Mouse (Mus musculus) left cerebral cortex, adult 18-20 months (tissue): ENCODE measurements at regions not wholly inside any gene's neighbourhood (a gene's known extent, or its start where the extent isn't known, plus 50 kb on each side); places are given as distances from the start of the nearest gene placed in this dataset.
A peak's percentile ranks its signal among the peaks of the same experiment; 100 is the strongest.

Experiments used
- DNase-seq, 2 experiments: peaks; one replicate each; pipeline ENCODE4 v3.0.0; 2021 to 2022; ENCODE audit warnings: low spot score in 2 of 2, mixed read lengths in 1 of 2

DNA sequence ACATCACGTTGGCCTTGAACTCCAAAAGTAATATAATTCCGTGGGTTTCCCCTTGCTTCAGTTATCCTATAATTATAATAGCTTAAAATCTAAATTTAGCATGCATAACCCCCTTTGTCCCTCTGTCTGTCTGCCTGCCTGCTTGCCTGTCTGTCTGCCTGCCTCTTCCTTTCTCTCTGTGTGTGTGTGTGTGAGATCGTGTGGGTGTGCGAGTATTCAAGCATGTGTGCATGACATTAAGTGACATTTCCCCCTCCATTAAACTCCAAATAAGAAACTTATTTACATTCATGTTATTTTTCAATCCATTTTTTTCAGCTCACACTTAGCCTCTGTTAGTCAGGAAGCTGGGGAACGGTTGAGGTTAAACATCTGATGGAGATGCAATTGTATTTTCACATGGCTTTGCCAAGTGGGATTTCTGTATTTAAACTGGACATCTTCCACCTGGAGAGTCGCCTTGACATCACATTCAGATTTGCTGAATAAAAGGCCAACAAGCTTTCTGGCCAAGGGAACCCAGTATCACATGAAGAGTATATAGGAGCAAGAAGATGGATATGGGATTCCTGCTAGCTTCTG lies 130.8 kb upstream of the Map3k1 start:
- DNase-seq = no peak

DNA sequence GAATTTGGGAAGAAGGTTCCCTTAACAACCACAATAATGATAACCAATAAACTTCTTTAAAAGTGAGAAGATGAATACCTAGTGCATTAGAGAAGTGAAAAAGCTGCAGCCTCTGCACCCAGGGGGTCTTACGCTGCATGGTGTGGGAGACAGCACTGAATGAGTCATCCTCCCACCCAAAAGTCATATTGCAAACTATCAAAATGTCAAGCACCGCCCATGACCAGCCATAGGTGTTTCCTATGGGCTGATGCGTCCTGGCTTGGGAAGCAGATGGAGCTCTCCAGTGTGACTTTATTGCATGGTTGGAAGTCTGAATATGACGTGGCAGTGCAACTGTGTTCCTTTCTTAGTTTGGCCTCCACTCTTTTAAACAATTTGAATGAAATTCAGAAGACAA lies 131.5 kb upstream of the Map3k1 start:
- no peak for DNase-seq

DNA sequence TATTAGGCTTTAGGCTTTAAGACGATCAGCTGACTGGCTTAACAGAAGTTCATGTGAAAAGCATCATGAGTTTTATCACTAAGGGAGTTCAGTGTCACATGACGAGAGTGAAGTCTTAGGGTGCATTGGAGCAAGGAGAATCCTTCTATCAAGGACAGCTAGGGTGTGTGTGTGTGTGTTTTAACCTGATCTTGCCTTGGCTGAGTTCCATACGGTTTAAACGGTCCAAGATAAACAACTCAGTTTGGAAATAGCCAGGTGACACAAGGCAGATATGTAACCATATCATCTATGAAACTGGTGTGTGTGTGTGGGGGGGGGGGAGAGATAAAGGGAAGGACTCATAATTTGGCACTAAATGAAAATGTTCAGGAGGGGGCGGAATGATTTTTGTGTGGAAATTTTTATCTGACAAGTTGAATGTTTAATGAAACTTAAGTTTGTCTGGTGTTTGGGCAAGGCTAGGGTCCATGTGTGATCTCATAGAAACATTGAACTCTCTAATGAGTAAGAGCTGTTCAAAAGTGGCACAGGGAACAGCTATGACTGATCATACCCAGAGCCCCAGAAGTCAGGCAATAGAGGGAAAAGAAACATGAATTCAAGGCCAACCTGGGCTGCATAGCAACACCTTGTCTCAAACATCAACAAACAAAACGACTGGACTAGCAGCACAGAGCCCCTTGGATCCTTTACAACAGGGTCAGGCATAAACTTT lies 132.2 kb upstream of the Map3k1 start:
- DNase-seq = no peak

DNA sequence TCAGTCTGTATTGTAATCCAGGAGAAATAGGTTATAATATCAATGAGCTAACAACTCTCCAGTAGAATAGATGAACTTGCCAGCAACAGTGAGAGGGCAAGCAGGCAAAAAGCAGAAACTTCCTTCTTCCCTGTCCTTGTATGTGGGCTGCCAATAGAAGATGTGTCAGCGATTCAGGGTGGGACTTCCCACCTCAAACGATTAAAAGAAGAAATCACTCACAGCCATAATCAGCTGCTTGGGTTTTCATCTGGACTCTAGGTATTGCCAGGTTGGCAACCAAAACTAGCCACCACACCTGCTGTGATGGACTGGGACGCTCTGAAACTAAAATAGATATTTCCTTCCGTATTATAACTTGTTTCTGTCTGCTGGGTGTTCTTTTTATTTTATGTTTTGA lies 133.2 kb upstream of the Map3k1 start:
- DNase-seq = no peak

DNA sequence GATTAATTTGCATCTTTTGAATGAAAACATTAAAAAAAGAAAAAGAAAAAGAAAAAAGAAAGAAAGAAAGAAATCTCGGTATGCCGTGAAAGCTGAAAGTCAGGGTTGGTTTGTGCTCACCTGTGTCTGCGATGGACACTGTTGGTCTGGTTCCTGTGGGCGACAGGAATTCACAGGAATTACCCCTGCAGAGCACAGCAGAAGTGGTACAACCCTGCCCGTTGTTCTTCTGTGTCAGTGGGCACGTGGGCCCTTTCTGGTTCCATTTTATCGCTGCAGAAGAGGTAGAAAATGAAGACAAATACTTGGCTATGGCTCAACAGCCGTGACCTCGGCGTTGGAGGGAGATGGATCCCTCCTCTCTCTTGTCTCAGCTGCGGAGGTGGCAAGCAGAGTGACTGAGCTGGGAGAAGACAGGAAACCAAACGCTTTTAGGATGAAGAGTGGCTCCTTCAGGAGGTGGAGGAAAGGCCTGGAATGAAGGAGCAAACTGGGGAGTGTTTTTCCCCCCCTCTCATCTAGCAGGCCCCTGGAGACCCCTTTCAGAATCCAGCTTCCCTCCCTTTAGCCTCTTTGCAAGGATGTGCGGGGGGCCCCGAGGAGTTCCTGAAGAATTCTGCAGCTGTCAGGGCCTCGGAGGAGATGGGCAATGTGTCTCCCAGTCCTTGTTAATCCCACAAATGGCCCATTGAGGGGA lies 134.7 kb upstream of the Map3k1 start:
- DNase-seq = no peak

DNA sequence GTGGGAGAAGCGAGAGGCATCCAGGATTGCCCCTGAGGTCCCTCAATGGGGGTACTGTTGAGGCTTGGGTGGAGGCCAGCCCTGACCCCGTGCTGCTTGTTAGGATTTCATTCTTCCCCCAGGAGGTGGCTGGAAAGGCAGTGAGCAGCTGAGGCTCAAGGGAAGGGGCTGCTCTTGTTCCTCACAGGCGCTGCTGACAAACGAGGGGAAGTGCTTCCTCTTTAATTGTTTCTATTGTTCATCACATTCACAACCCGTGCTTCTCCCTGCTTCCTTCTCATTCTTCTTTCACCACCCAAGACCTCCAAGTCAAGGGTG lies 135.3 kb upstream of the Map3k1 start:
- peak in 1 of 2 experiments; percentile 3 for DNase-seq

DNA sequence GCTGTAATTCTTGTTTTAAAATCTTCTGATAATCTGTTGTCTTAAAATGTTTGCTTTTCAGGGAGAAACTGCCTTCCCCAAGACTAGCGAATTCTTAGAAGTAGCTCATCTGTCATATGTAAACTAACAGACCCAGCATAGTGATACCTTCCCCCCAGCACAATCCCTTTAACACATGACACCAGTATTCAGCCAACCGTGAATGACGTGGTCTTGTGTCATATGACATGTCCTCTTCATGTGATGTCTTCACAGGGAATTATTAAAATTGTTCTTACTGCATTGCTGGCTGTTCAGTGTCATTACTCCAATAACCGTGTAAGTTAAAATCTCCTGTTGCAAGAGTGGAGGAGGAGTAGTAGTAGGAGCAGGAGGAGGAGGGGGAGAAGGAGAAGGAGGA lies 137.5 kb upstream of the Map3k1 start:
- DNase-seq = no peak

DNA sequence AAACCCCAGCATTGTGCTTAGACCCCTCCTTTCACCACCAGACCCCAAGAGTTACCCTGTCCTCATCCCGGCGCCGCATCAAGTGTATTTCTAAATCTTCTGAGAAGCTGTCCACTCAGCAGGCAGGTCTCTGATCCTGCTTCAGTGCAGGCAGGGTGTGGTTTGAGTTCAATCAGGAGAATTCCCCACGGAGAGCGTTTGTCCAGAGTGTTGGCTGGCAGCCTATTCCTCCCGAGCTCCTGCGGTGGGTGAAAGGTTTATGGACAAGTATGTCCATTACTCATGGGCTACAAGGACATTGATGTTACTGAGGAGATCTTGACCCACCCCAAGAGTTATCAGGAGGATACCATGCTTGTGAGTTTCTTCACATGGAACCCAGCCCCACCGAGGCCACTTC lies 138.0 kb upstream of the Map3k1 start:
- no peak for DNase-seq

DNA sequence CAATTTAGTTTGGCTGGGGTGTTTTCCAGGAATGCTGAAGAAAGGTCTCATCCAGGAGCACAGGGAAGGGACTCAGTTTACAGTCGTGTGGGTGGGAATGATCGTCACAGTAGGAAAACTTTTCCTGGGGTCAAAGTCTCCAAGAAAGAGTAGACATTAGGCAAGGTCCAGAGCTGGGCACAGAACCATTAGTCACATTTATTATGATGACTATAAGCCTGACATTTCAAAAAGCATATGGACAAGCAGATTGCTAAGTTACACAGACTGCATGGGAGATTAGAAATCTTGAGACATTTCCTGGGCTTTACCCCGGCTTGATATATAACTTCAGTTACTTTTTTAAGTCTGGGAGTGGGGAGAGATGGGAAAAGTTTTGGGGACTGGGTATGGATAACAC lies 139.6 kb upstream of the Map3k1 start:
- no peak for DNase-seq

DNA sequence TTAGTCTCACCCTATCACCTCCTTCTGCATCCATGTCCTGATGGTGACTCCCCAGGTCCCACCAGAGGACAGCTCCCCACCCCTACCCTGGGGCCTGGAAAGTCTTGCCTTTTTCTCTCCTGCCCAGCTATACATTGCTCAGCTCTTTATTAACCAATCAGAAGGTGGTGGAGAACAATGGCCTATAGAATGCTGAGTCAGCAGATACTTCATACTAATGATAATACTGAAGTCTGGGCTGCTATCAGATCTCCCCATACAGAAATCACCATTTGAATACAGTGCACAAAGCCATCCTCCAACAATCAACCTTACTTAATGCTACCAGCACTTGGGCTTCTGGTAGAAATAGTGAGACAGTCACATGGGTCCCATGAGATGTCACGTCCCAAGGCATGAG lies 141.2 kb upstream of the Map3k1 start:
- DNase-seq = no peak

DNA sequence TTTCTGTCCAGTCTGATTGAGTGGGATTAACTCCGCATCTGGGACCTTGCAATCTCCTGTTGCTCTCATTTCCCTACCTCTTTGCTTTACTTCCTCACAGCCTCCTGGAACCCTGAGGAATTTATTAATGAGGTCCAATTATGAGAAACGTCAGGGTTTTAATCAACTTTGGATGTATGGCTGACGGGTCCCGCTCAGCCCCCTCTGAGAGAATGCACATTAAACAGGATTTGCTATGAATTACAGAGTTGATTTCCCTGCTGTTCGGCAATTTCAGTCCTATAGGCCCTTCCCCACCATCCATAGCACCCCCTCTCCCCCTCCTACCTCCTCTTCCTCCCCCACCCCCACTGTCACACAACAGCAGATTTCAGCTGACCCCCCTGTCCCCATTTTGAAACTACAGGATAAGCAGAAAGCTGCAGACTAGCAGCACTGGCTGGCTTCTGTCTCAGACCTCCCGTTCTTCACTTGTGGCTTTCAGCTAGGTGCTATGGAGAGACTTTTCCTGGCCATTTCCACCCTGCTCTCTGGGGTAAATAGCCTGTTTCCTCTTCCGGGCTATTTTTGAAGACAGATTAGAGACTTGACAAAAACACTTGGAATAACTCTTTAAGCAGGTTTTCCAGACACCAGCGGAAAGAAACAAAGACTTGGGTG lies 145.2 kb upstream of the Map3k1 start:
- DNase-seq = no peak

DNA sequence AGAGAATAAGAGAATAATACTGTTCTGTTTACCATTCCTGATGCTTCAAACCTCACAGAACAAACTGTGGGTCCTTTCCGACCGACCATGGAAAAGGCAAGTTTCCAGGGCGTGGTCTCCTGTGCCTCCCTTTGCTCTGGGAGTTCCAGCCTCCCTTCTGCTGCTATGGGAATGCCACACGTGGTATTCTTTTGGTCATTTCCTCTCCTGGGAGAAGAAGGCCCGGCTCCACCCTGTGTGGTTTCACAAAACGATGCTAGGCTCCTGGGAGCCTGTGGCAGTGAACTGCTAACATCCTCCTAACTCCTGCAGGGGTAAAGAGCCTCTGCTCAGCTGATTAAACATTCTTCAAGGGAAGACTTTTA lies 145.7 kb upstream of the Map3k1 start:
- DNase-seq = no peak

DNA sequence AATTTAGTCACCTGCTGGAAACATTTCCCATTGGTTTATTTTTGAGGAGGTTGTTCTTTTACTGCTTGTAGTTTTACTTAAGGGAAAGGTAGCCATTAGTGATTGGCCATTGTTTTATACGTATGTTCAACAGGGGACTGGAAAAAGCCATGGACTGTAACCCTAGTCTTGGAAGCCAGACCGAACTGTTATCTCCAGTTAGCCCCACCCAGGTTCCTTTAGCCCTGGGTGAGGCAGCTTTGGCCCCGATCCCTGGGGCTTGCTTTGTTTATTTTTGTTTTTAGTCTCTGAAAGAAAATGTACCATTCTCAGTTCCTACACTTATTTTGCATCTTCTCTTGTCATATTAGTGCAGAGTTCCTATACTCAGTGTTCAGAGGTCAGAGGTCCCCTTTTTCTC lies 148.3 kb upstream of the Map3k1 start:
- no peak for DNase-seq

DNA sequence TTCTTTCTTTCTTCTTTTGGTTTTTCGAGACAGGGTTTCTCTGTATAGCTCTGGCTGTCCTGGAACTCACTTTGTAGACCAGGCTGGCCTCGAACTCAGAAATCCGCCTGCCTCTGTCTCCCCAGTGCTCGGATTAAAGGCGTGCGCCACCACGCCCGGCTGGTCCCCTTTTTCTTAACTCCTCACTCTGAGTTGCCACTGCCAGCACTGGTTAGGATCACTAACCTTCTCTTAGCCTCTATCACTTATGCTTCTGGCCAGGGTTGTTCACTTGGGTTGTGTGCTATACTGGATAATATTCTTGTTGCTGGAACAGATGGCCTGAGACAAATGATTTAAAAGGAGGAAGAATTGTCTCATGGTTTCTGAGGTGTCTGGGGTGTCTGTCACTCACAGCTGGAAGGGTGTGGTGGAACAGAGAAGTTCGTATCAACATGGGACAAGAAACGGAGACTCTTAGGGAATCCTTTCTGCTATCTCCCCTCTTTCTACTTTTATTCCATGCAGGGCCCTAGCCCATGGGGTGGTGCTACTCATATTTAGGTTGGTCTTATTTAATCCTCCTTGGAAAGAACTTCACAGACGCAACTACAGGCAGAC lies 149.0 kb upstream of the Map3k1 start:
- no peak for DNase-seq

DNA sequence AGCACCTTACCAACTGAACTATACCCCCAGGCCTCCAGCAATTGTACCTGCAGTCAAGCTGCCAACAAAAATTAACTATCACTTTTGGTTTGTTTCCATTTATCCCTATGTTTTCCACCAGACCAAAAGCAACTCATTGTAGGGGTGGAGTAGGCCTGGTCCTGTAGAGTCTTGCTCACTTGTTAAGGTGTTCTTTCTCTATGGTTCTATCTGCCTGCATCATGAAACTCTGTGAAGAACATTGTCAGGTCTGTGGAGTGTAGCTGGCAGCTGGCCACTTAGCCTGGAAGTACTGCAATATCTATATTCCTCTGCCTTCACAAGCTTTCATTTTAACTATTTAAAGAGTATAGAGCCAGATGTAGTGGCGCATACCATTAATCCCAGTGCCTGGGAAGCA lies 149.6 kb upstream of the Map3k1 start:
- DNase-seq = no peak

DNA sequence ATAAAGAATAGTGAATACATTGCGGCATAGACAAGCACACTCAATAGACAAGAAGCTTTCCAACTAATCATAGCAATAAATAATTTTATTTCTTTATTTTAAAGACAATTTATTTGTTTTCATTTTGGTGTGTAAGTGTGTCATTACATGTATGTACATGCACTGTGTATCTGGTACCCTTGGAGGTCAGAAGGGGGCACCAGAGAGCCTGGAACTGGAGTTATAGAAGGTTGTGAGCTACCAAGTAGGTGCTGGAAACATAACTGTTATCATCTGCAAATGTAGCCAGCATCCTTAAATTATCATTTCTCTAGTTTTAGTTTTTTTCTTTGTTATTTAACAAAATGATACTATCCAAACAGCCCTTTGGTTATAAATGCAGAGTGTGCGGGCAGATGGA lies 151.2 kb upstream of the Map3k1 start:
- DNase-seq = no peak

DNA sequence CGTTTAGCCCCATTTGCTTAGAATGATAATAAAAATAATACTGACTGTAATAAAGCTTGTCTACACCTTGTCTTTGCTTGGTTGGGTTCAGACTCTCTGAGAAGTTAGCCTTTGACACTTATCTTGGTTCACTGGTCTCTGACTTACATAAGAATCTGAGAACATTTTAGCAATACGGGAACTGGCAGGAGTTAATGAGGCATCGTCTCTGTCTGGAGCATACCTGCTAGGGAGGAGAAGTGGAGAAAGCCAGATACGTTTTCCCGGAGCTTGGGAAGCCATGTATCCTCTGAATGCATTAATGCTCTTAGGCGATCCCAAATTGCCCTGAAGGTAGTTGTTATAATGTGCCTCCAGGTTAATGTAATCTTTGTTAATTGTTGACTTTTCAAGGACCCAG lies 152.6 kb upstream of the Map3k1 start:
- no peak for DNase-seq

DNA sequence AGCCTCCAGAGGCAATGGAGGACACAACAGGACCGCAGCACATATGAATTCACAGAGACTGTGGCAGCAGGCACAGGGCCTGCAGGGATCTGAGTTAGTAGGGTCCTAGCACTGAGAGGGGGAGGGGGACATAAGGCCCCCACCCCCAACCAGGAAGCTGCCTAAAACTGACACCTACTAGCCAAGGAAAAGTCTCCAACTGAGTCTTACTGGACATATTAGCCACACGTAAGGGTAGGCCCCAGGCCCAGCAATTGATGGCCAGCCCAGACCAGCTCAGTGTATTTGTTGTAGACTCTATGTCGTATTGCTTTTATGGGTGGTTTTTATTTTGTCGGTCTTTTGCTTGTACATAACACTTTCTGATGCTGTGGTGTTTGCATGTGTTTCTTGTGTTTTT lies 153.4 kb upstream of the Map3k1 start:
- no peak for DNase-seq

DNA sequence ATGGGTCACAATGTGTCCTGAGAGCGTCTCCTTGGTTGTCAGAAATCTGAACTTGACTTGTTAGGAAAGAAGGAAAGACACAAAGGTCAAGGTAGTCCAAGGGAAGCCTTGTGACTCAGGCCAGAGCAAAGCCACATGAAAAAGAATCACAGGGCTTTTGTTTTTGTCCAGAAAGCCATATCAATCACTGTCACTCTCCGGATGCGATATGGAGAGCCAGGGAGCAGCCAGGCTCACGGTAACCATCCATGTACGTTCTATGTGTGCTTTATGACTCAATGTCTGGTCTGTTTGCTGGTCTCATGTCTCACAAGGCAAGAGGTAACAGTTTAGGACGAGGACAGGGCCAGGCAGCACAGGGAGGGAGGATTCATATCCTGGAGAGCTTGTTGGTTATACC lies 157.3 kb upstream of the Map3k1 start:
- DNase-seq = no peak

DNA sequence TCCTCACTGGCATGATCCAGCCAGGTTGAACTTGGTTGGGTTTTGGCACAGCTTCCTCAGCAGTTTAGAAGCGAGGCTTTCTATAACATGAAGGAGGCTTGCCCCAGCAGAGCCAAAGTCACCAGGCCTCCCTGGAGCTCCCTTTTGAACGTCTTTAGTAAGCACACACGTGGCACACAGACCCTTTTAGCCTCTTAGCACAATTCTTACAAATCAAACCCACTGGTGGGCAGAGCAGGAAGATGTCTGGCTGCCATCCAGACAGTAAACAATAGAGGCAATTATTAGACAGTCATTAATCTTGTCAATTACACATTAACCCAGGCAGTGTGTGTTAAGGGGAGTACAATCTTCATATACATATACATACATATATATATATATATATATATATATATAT lies 157.8 kb upstream of the Map3k1 start:
- no peak for DNase-seq

DNA sequence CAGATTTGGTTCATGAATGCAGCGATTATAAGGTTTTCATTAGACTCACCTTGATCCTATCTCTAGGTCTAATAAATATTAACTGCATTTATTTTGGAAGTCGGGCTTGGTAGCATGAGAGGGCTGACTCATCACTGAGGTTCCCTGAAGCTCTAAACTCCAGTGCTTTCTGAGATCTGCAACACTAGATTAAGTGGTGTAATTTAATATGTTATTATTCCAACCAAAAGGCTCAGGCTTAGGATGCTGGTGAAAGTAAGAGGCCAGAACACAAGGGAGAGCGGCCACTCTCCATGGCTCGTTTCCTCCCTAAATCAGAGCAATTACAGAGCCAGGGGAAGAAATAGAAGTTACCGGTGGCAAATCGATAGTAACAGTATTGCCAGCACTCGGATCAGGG lies 159.4 kb upstream of the Map3k1 start:
- no peak for DNase-seq

DNA sequence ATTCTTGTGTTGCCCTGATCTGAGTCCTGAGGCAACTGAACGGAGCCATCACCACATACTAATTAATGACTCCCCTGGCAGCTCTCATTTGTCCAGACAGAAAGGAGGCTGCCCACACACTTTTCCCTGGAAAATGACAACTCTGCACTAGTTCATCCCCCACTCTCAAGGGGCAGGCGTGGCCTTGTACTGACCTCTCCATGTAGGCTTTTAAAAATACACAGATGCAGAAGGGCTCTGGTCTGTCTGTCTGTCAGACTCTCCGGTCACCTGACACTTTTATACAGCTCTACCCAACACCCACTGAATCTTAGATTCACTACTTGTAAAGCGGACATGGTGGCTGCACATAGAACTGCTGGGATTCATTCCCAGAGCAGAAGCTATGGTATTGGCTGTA lies 165.5 kb upstream of the Map3k1 start:
- no peak for DNase-seq
